Mouse (Mus musculus) frontal cortex, postnatal 14 days (tissue): ENCODE measurements around the gene Dmrt2.
A peak's percentile ranks its signal among the peaks of the same experiment; 100 is the strongest.

ENCODE experiments used
- DNase-seq, 2 experiments: peaks; one replicate each; pipeline ENCODE4 v3.0.0; 2022; ENCODE audit warnings: low spot score in 2 of 2

The Dmrt2 gene

DNA sequence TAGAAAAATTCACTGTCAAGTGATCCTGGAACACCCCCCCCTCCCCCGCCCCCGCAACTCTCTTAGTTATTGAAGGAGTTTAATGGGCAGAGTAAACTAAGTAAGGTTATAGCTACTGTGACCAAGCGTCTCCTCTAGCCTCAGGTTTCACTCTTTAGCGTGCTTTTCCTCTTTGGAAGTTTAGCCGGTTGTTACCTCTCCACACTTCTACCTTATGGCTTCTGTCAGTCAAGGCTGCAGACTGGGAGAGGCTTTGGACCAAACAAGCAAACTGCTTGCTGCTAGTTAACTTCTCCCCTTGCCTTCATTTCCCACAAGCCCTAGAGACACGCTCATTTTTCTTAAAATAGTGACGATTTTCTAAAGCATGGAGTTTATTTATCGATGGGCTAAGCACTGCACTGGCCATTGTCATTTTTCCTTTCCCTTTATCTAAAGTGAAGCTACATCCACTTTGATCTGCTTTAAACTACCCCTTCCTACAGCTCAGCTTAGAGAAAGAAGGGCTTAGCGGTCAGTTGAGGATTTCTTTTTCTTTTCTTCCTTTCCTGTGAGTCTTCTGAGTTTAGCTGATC lies 3.7 kb downstream of the Dmrt2 start:
- DNase-seq = no peak

- DNase-seq = no peak
These were observed 26.6 kb downstream of the Dmrt2 start for GRCm38 (mm10) chr19:25698850-25699249.

DNA sequence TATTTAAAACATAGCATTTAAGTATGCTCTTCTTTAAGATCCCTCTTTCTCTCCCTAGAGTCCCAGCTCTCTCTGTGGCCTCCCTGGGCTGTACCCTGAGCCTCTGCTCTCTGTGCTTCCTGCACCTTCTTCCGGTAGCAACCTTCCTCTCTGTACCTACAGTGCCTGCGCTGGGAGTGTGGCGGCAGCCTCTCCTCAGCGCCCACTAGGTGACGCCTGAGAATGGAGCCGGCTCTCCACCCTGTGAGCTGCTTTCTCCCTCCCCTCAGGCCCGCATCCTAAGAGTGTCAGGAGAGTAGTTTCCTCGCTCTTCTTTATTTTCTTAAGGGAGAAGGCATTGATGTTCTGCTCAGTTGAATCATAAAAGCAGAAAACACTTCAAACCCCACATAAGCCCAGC lies 41.2 kb downstream of the Dmrt2 start:
- DNase-seq = peak; percentile 10 to 38

GRCm38 (mm10) chr19:25714927-25715326 lies 42.7 kb downstream of the Dmrt2 start:
- no peak for DNase-seq

- DNase-seq = no peak
These were observed 50.4 kb downstream of the Dmrt2 start for GRCm38 (mm10) chr19:25722616-25723015.
